Mouse (Mus musculus): ENCODE results near the gene Fgb.

DNA sequence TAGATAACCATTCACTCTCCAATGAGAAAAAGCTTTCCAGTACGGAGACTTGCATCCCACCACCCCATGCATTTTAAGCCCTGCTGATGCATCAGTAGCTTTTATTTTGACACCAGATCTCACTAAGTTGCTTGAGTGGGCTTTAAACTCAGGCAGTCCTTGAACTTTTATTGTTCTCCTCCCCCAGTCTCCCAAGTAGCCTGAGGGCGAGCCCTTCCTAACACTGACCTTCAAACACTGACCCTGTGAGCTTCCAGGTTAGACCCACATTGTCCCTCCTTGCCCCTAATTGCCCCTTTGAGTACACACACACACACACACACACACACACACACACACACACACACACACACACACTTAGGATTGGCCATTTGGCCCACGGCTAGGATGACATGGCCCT, 53.0 kb downstream of the Fgb start:
- TF ChIP-seq CTCF (IDR thresholded peaks at IDR 0.05; ENCODE audit: low read depth) (no peak), EP300 (IDR thresholded peaks at IDR 0.05; ENCODE audit: low read depth) (no peak)

All from liver, embryonic 14.5 days (tissue).